Mouse (Mus musculus): Measurements from ENCODE around the gene Tnfrsf23.
A peak's percentile ranks its signal among the peaks of the same experiment; 100 is the strongest.
"Not testable (repeated sequence)": the region's sequence is repeated elsewhere in the genome, so short reads cannot be mapped to it uniquely, and the experiment has no call there.

Gene Tnfrsf23

GRCm38 (mm10) chr7:143686191-143686590 lies 519 bp upstream of the Tnfrsf23 start:
- DNase-seq (ENCODE audit: extremely low read depth, insufficient read length, low spot score): not testable (repeated sequence)

GRCm38 (mm10) chr7:143684569-143684968 lies 1.1 kb downstream of the Tnfrsf23 start:
- not testable (repeated sequence) for DNase-seq (ENCODE audit: extremely low read depth, insufficient read length, low spot score)

GRCm38 (mm10) chr7:143681566-143681965 lies 4.1 kb downstream of the Tnfrsf23 start:
- DNase-seq (ENCODE audit: extremely low read depth, insufficient read length, low spot score): no peak

GRCm38 (mm10) chr7:143680836-143681235 lies 4.8 kb downstream of the Tnfrsf23 start:
- not testable (repeated sequence) for DNase-seq (ENCODE audit: extremely low read depth, insufficient read length, low spot score)

GRCm38 (mm10) chr7:143679650-143680049 lies 6.0 kb downstream of the Tnfrsf23 start:
- not testable (repeated sequence) for DNase-seq (ENCODE audit: extremely low read depth, insufficient read length, low spot score)

GRCm38 (mm10) chr7:143666427-143667311 lies 19.0 kb downstream of the Tnfrsf23 start:
- DNase-seq (ENCODE audit: extremely low read depth, insufficient read length, low spot score): peak; percentile 70

GRCm38 (mm10) chr7:143663470-143663869 lies 22.2 kb downstream of the Tnfrsf23 start:
- no peak for DNase-seq (ENCODE audit: extremely low read depth, insufficient read length, low spot score)

GRCm38 (mm10) chr7:143660797-143661196 lies 24.9 kb downstream of the Tnfrsf23 start:
- DNase-seq (ENCODE audit: extremely low read depth, insufficient read length, low spot score): no peak

GRCm38 (mm10) chr7:143649769-143650346 lies 35.8 kb downstream of the Tnfrsf23 start:
- not testable (repeated sequence) for DNase-seq (ENCODE audit: extremely low read depth, insufficient read length, low spot score)

GRCm38 (mm10) chr7:143649034-143649768 lies 36.5 kb downstream of the Tnfrsf23 start, which contains the start of gene Tnfrsf22:
Gene Tnfrsf22 (minus strand): TSS chr7:143649661.
- peak; percentile 75 for DNase-seq (ENCODE audit: extremely low read depth, insufficient read length, low spot score)

GRCm38 (mm10) chr7:143643949-143644348 lies 41.7 kb downstream of the Tnfrsf23 start:
- not testable (repeated sequence) for DNase-seq (ENCODE audit: extremely low read depth, insufficient read length, low spot score)

- DNase-seq (ENCODE audit: extremely low read depth, insufficient read length, low spot score): peak; percentile 61
Observed at GRCm38 (mm10) chr7:143636674-143637073, 49.0 kb downstream of the Tnfrsf23 start.

- DNase-seq (ENCODE audit: extremely low read depth, insufficient read length, low spot score): no peak
Observed at GRCm38 (mm10) chr7:143631503-143631902, 54.2 kb downstream of the Tnfrsf23 start.

- DNase-seq (ENCODE audit: extremely low read depth, insufficient read length, low spot score): no peak
Observed at GRCm38 (mm10) chr7:143629501-143629900, 56.2 kb downstream of the Tnfrsf23 start.

GRCm38 (mm10) chr7:143628540-143628939 lies 57.1 kb downstream of the Tnfrsf23 start, which contains the start of gene Tnfrsf26:
Gene Tnfrsf26 (minus strand): TSS chr7:143628722.
- DNase-seq (ENCODE audit: extremely low read depth, insufficient read length, low spot score): no peak

GRCm38 (mm10) chr7:143627555-143628286 lies 58.0 kb downstream of the Tnfrsf23 start:
- DNase-seq (ENCODE audit: extremely low read depth, insufficient read length, low spot score): no peak

- no peak for DNase-seq (ENCODE audit: extremely low read depth, insufficient read length, low spot score)
Observed at GRCm38 (mm10) chr7:143626178-143626577, 59.5 kb downstream of the Tnfrsf23 start.

GRCm38 (mm10) chr7:143625151-143625550 lies 60.5 kb downstream of the Tnfrsf23 start:
- DNase-seq (ENCODE audit: extremely low read depth, insufficient read length, low spot score): peak; percentile 49

- DNase-seq (ENCODE audit: extremely low read depth, insufficient read length, low spot score): no peak
Observed at GRCm38 (mm10) chr7:143624561-143624960, 61.1 kb downstream of the Tnfrsf23 start.

GRCm38 (mm10) chr7:143620951-143621350 lies 64.7 kb downstream of the Tnfrsf23 start:
- DNase-seq (ENCODE audit: extremely low read depth, insufficient read length, low spot score): no peak
